In the genomic region with DNA sequence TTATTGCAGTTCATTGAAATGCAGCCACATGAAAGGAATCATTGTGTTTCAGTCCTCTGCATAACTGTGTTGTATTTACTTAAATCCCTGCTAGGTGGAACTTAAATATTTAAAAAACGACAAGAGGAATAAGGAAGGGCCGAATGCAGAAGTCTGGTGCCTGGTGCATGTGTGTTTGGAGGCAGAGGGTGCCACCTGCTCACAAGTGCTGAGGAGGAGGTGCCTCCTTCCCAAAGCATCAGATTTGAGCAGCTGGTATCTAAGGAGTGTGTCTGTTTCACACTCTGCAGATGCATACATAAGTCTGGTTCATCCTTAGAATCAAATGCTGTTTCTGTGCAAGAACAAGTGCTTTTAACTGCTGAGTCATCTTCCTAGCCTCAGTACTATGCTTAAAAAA, we compare ENCODE assay signal across 13 mouse cellular contexts.
DNase-seq lines count a peak whose midpoint lies in the region; TF ChIP-seq lines count a peak whose summit lies in the region.
"Had no signal": no experiment of that assay in that cellular context is flagged by ENCODE, and none has a peak within 500 bp of the region (broad histone marks: within the 10 kb centered on the region; RNA-seq: fewer than 3 reads in every experiment).

No protein-coding gene starts in this region.

- no peak for TF ChIP-seq POLR2A in brain, embryonic 14.5 days (IDR thresholded peaks at IDR 0.05; ENCODE audit: borderline replicate concordance, extremely low read depth, insufficient read depth, insufficient read length, poor library complexity, severe bottlenecking)

- DNase-seq in layer of hippocampus, adult 18-20 months (ENCODE audit: low spot score in 2 of 2): peak; percentile 48 to 72
- DNase-seq in layer of hippocampus, postnatal 25 days (ENCODE audit: extremely low spot score in 1 of 2, low spot score in 1 of 2): no peak
- DNase-seq in brain, embryonic 14.5 days (ENCODE audit: low read depth): peak; percentile 54
- peak; percentile 61 to 76 for DNase-seq in frontal cortex, postnatal 36 days (ENCODE audit: low spot score in 2 of 2)
- peak; percentile 57 to 77 for DNase-seq in right cerebral cortex, postnatal 10 days (ENCODE audit: low spot score in 2 of 2)
- DNase-seq in thymus, postnatal 4 days: no peak
- no peak for DNase-seq in kidney, adult 8-10 months
- DNase-seq: cerebellum, postnatal 14 days; gastrocnemius, adult 2 months; heart, postnatal 36 days; kidney, postnatal 25 days; lung, postnatal 14 days; thymus, postnatal 36 days had no signal

- TF ChIP-seq CTCF in brain, embryonic 14.5 days (IDR thresholded peaks at IDR 0.05; ENCODE audit: borderline replicate concordance, extremely low read depth, insufficient read depth, insufficient read length): no peak

Comparison
In these comparisons a context has a peak if more than half of its experiments do, and no peak if none do; other contexts are left out.
1. DNase-seq: peak in layer of hippocampus, adult 18-20 months (2 of 2), brain, embryonic 14.5 days (single experiment), frontal cortex, postnatal 36 days (2 of 2) and right cerebral cortex, postnatal 10 days (2 of 2); none in layer of hippocampus, postnatal 25 days (0 of 2), thymus, postnatal 4 days (single experiment) and kidney, adult 8-10 months (0 of 2).